Mouse (Mus musculus) frontal cortex, adult (tissue): ENCODE data around the gene Fkbp2.

Experiments used
- ATAC-seq: cut with Nextera tagmentation; 2 replicates; pipeline ENCODE4 v1.9.2; 2017; ENCODE audit warnings: mild to moderate bottlenecking, moderate library complexity, mixed read lengths; ENCODE audit not compliant: low TSS enrichment

Gene Fkbp2

DNA sequence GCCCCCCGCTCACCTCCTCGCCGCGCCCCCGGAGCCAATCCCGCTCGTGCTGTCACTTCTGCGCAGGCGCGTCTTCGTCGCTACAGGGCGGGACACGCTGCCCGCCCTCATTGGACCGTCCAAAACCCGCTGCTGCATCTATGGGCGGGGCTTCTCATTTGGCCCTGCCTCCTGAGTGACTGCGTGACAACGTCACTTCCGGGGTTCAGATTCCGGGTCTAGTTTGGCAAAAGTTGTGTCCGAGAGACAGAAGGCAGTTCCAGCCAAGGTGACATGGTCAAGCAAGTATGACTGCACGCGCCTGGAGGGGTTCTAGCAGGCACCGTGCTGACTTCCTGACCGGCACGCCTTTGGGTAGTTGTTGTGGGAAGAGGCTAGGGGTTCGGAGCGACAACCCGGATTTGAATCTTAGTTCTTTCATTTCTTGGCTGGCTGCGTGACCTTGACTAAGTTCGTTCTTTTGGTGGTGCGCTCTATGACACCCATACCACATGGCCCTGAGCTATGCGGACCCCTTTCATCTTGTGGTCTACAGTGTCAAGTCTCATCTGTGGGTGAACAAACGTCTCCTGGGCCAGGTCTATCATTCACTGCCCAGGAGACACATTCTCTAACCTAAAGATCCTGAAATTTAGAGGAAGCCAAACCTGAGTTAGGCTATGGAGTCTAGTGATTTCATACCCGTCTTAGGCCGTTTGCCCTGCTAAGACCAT, at the start of gene Fkbp2:
Gene Fkbp2 (minus strand): TSS at position 121 of the 713 bp plus-strand sequence.
- ATAC-seq = peak; percentile 63

DNA sequence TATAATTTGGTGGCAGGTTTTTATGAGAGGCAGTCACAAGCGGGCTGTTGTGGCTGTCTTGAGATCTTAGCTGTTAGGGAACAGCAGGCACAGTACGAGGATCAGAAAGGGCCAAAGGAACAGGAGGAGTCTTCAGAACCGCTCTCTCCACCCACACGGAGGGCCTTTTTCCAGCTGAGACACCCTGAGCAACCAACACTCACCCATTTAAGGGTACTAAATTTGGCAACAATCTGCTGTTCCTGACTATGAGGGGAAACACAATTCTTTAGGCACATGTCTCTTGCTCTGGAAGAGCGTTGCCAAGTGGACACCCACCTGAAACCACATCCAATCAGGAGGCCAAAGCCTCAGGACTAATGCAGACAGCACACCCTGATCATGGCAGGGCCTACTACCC, 49.2 kb upstream of the Fkbp2 start:
- ATAC-seq = peak; percentile 92

DNA sequence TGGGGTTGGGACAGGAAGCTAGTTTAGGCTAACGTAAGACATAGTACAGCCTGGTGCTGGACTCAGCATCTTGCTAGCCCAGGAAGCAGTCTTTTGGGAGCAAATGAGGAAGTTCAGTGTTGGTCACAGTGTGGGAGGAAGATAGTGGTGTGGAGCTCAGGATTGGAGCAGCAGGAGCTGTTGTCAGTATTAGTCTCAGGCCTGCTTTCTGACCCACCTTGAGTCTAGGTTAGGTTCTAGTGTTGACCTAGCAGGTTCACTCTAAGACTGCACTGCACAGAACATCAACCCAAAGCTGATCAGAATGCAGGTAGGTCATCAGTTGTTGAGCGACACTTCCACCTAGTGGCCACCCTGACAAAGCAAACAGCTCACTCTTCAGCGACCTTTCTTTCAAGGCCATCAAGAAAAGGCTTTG, 39.9 kb upstream of the Fkbp2 start:
- ATAC-seq = peak; percentile 65

DNA sequence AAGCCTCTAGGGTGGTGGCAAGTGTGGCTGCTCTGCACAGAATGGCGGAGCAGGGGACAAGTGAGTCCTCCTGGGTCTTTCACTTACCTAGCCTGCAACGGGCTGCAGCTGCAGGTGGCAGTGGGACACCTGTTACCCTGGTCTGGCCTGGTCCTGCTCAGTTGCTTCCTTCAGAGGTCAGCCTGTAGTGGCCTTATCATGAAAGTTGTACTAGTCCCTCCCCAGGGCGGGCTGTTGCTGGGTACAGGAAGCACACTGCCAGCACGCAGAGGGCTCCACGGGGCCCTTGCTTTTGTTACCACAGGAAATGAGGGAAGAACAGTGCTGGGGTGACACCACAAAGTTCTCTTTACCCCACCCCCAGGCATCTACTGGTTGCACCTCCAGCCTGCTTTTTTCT, 38.9 kb upstream of the Fkbp2 start, which contains the start of gene Fermt3:
Gene Fermt3 (minus strand): TSS at position 279 of the 400 bp plus-strand sequence.
- ATAC-seq = no peak

DNA sequence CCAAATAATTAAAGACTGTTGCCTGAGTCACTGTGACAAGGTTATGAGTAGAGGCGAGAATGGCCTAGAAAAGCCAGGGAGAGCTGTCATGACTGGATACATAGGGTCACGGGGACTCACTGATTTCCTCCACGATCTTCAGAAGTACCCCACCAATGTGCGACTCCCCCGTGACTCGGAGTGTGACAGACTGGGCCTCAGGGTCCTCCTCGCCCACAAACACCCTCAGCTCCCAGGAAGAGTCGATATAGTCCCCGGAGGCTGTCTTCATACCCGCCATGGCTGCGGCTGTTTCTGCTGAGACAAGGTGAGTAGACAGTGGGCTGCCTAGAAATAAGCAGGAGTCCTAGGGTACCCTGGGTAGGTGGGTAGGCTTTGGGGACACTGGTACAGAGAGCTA, 38.2 kb upstream of the Fkbp2 start:
- no peak for ATAC-seq

DNA sequence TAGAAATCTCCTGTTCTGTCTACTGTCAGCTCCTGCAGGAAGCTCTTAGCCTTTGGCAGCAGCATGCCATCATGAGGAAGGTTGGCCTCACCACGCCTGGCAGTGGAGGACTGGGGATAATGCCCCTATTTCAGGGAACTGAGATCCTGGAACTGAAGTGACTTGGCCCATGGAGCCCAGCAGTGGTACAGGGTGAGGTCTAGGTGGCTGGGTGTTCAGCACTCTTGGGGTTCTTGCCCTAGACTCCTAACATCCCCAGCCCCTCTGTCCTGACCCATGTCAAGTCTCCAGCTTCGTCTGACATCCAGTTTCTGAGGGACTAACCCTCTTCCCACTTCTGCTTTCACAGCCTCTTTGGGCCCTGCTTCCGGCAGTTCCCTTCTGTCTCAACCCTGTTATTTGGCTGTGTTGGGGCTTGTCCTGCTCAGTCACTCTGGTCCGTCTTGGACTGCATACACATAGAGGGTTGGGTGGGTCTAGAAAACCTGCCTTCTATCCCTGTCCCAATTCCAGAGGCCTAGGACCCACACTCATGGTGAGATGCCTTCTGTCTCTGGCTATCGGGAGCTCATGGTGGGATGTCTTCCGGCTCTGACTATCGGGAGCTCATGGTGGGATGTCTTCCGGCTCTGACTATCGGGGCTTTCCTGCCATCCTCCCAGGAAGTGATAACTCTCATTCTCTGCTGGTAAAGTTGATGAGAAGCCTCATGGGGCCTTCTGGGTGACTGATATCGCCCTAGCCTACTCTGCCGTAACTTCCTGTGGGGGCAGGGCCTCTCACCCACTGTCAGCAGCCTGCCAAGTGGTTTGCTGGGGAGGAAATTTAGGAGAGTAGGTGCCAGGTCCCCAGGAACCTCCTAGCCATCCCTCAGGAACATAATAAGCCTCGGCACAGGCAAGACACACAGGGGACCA, 37.5 kb upstream of the Fkbp2 start:
- no peak for ATAC-seq

DNA sequence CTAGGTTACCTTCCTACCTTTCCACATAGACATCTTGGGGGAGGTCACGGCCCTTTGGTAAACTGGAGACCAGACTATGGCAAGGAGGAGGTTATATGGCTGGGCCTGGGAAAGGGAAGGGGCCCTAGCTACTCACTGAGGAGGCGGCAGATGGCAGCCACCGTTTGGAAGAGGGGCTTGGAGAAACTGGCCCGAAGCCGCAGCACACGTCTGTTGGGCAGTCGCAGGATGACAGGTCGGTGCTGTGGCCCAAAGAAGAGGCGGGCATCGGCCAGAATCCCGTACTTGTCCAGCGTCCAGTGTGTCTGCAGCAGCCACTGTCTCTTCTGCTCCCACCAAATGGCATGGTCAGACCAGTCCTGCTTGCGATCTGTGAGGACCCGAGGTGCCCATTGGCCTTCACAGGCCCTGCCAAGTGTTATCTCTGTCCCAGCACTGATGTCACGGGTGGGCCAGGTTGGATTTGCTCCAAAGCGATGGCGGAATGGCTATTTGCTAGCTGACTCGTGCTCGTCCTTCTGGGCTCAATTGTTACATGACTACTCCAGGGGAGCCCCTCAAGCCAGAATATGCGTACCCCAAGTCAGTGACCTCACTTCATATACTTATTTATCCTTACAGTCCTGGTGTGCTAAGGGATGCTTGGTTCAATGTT, 34.3 kb upstream of the Fkbp2 start:
- no peak for ATAC-seq

DNA sequence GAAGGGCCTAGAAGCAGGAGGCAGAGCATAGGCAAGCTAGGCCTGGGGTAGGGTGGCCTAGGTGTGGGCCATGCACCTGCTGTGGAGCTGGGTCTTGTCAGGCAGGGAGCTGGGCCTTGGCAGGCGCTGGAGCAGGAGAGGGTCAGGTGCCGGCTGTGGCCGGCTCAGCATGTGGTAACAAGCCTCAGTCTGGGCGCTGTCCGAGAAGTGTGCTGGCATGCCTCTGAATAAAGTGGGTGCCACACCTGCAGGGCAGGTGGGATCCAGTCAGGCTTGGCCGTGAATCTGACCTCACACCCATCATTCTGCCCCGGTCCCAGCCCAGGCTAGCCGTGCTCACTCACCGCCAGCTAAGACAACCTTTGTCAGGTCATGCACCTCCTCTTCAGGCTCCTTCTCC, 33.7 kb upstream of the Fkbp2 start:
- no peak for ATAC-seq

DNA sequence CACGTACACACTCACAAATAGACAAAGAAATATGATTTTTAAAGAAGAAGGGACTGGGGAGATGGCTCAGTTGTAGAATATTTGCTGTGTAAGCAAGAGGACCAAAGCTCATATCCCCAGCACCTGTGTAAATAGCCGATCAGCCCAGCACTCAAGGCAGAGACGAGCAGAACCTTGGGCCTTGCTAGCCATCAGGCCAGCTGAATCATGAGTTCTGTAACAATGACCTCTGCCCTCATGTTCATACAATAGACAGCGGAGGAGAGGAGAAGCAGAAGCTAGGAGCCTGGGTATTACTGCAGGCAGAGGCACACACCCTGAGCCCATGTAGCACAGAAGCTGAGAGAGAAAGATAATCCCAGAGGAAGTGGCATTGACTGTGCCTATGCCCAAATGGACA, 32.1 kb upstream of the Fkbp2 start:
- ATAC-seq = no peak

DNA sequence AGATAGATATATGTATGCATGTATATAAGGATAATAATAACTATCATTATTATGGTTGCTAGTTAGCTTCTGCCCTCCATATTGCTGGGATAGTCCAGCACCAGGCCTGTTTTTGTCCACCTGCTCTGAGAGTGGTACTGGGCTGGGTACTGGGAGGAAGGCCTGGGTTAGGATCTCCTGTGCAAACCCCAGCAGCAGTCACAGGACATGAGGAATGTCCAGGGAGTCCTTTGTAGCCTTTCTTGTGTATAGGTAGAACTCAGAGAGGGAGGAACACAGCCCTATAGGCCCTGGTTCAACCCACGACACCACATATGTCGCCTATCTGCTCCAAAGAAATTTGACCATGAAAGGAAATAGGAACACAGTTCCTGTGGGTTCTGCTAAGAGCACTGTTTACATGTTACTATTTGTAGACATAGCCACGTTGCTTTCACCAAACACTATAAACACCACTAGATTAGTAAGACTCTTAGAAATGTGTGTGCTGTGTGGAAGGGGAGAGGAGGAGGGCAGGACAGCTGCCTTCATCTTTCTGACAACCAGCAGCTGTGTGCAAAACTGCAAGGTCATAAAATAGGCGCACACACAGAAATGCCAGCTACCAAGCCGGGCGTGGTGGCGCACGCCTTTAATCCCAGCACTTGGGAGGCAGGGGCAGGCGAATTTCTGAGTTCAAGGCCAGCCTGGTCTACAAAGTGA, 26.7 kb upstream of the Fkbp2 start:
- no peak for ATAC-seq

DNA sequence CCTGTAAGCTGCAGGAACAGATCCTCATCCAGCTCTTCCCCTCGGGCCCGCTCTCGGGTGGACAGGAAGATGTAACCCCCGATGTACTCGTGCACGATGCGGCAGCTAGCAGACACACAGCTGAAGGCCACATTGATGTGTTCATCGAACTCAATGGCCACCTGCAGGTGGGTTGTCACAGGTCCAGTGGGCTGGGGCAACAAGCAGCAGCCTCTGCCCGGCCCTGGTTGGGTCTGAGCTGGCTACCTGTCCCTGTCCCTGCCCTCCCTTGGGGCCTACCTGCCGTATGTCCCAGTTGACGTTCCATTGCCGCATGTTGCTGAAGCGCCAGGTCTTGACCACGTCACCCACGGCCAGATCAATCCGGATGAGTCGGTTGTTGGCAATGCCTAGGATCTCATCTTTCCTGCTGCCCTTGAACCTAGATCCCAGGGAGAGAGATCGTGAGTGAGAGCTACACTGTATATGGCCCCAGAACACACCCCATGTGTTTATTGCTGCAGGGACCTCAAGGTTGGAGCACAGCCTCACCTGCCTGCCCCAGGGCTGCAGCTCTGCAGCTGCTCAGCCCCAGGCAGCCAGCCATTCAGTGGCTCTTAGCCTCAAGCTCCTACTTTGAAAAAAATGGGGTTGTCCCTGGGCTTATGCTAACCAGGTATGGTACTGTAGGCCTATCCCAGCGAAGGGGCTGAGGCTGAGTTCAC, 19.2 kb upstream of the Fkbp2 start:
- ATAC-seq = no peak

DNA sequence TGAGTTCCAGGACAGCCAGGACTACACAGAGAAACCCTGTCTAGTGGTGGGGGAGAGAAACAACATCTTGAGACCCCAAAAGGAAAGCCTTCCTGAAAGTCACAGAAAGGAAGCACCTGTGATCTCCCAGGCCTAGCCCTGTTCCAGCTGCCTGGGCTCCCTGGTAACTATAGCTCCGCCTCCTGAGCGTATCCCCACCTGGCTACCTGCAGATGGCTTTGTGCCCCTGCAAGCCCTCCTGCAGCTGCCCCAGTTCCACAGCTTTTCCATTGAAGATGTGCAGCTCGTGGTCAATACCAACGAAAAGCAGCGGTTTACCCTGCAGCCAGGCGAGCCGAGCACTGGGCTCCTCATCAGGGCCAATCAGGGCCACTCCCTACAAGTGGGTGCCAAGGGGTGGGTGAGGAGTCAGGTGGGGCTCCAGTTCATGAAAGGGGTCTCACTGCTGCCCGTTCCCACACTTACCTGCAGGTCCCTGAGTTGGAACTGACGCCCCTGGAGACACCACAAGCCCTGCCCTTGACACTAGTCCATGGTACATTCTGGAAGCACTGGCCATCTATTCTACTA, 17.5 kb upstream of the Fkbp2 start:
- no peak for ATAC-seq

DNA sequence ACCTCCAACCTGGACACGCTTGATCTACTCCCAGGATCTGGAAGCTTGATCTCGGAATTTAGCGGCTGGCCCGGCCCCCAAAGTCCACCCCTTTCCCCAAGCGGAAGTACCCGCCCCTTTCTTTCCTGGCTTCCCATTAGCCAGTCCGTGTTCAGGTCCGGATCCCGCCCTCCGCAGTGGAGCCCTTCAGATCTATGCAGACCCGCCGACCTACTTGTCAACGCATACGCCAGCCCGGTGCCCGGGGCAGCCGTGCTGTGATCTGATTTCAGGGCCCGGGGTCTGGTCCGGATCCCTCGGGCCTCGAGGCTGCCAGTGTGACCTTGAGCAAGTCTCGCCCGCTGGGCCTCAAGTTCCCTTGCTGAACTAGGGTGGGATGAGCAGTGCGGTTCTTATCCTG, 15.7 kb upstream of the Fkbp2 start, which contains the start of the genes Nudt22 and Trpt1:
Gene Nudt22 (minus strand): TSS at position 112 of the 400 bp plus-strand sequence.
Gene Trpt1 (plus strand): TSS at position 126 of the 400 bp plus-strand sequence.
- ATAC-seq = peak; percentile 62

DNA sequence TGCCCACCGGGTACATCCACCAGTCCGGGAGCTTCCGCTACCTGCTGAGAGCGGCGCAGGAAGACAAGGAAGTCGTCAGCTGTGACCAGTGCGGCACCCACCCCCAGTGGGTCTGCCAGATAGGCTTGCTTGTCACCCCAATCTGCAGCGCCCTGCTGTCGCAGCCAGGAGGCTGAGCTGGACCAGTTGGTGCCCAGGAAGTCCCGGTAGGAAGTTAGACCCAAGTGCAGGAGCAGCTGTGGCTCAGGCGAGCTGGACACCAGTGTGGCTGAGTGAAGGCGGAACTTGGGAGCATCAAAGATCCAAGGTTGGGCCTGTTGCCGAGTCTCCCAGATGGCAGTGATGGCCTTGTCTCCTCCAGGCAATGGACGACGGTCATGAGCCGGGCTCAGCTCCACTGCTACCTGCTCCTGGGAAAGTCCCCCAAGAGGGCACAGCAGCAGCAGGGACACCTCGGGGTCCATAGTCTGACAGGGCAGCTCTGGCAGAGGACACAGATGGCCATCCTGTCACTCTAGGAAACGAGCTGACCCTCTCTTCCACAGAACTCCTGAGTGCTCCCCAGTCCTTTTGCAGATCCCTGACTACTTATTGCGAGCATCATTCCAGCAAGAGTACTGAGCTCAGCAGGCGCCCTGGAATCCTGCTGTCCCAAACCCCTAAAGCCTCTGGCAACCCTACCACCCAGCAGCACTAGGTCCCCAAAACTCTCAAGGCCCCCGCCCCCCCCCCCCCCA, 15.1 kb upstream of the Fkbp2 start:
- no peak for ATAC-seq

DNA sequence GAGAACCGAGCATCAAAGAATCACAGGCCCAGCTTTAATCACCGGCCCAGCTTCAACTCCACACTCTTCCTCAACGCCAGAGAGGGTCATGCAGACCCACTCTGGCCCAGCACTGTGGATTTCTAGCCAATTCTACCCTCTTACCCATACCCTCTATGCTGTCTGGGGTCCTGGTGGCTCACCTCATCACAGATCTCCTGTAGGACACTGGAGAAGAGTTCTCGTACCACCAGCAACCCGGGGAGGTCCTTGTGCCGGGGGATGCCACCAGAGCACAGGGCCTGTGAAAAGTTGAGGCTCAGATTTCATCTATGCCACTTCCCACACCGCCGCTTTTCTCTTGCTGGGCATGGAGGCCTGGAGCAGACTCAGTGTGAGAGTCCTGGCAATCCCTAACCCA, 14.2 kb upstream of the Fkbp2 start:
- no peak for ATAC-seq

DNA sequence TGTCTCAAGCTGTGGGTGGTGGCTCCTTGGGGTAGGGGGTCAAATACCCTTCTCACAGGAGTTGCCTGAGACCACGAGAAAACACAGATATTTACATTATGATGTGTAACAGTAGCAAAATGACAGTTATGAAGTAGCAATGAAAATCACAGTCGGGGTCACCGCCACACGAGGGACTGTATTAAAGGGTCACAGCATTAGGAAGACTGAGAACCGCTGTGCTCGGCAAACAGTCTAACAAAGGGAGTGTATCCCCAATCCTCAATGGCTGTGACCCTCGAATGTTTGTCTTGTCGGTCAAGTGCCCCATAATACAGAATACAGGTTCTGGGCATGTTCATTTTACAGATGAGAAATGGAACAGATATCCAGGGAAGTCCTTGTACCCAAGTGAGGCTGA, 13.7 kb upstream of the Fkbp2 start:
- no peak for ATAC-seq

DNA sequence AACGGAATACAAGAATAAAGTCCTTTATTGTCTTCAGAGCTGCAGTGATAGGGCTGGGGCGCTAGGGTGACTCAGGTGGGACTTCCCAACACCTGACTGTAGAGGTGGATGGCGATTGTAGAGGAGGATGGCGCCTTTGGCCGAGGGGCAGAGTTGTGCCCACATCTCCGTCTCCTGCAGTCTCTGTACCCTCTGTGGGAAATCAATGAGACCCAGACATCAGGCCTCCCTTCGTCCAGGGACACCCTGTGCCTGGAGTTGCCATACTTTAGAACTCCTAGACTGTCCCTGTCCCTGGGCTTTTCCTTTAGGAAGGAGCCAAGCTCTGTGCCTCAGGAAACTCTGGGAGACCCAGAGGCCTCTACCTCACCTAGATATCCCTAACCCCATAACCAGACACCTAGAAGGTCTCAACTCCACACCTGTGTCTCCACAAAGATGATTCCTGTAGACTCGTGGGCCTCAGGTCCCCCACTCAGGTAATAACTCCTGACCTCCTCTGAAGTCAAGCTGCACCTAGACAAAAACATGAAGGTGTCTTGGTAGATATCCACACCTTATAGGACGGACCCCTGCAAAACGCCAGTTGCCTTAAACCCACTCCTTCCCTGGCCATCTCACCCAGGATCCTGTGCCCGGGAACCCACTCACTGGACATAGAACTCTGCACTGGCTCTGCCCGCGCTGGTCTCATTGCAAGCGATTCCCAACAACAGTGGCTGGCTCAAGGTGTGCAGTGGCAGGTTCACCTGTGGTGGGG, 12.9 kb upstream of the Fkbp2 start:
- ATAC-seq = no peak

DNA sequence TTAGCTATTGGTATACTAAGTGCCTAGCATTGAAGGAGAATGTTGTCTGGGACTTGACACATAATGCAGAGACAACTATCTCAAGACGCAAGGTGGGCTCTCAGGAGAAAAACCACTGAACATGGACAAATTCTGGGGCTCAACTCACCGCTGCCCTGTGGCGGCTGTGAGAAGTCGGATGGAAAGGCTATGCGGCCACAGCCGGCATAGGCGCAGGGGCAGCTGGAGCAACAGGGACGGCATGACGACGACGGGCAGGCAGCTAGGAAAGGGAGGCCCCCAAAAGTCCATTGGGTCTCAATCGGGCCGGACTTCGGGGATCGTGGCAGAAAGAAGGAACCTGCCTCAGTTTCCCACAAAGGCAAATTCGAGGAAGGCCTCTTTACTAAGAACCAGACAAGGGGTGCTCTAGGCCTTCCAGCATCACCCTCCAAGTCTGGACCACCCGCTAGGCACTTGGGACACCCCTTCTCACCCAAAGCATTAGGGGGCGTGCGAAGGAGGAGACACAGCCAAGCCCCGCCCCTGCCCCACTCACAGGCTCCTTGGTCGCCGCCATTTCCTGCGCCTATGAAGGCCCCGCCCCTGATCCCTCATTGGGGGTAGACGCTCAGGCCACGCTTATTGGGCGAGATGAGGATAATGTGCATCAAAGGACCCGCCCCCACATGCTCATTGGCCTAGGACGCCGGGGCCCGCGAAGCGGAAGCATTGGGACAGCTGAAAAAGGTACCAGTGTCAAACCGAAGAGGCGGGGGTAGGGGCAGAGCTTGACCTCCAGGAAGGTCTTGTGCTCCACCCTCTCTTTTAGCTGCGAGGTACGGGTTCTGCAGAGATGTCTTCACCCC, 11.9 kb upstream of the Fkbp2 start, which contains the start of gene Dnajc4:
Gene Dnajc4 (minus strand): TSS at position 562 of the 848 bp plus-strand sequence.
- peak; percentile 84 for ATAC-seq
